ENCODE assay signal across 13 mouse cellular contexts in genomic region chr8:126851780-126852179, GRCm38 (mm10).
DNase-seq lines count a peak whose midpoint lies in the region; ATAC-seq and TF ChIP-seq lines count a peak whose summit lies in the region.
"Had no signal": no experiment of that assay in that cellular context is flagged by ENCODE, and none has a peak within 500 bp of the region (broad histone marks: within the 10 kb centered on the region; RNA-seq: fewer than 3 reads in every experiment).

No protein-coding gene starts in this region.

- WGBS in heart, embryonic 15.5 days, result 81% methylated on average over 3 of the region's 3 CpGs
- 74% methylated on average over 3 of the region's 3 CpGs for WGBS in lung, postnatal 0 days
- 80% methylated on average over 3 of the region's 3 CpGs for WGBS in intestine, embryonic 15.5 days
- WGBS in stomach, embryonic 16.5 days, result 85% methylated on average over 3 of the region's 3 CpGs

- DNase-seq in heart, postnatal 14 days, result no peak
- DNase-seq in lung, postnatal 0 days (ENCODE audit: low spot score), result no peak
- DNase-seq in lung, postnatal 10 days, result no peak
- no peak for DNase-seq in c-Kit-positive CD71-positive TER-119-positive erythroid progenitor cells, embryonic 14.5 days (ENCODE audit: low spot score)
- DNase-seq in adrenal gland, postnatal 14 days, result no peak
- DNase-seq: B cell, adult 2 months; cerebellum, postnatal 25 days had no signal

- no peak overlapping the region for H3K4me3 ChIP-seq in heart, embryonic 15.5 days
- no peak overlapping the region for H3K4me3 ChIP-seq in lung, postnatal 0 days (ENCODE audit: low read depth, low read length)
- no peak overlapping the region for H3K4me3 ChIP-seq in intestine, embryonic 15.5 days (replicated peaks)
- H3K4me3 ChIP-seq in stomach, embryonic 16.5 days (replicated peaks; ENCODE audit: low read length), result no peak overlapping the region
- H3K4me3 ChIP-seq: embryonic facial prominence, embryonic 12.5 days; hindbrain, embryonic 15.5 days; lung, embryonic 15.5 days had no signal

- H3K9ac ChIP-seq in heart, embryonic 15.5 days, result no peak overlapping the region
- no peak overlapping the region for H3K9ac ChIP-seq in lung, postnatal 0 days (replicated peaks; ENCODE audit: low read depth)
- H3K9ac ChIP-seq in intestine, embryonic 15.5 days, result no peak overlapping the region
- no peak overlapping the region for H3K9ac ChIP-seq in stomach, embryonic 16.5 days (ENCODE audit: low read length)
- H3K9ac ChIP-seq: embryonic facial prominence, embryonic 12.5 days; hindbrain, embryonic 15.5 days; lung, embryonic 15.5 days had no signal

- no peaks in the 10 kb centered on the region for H3K9me3 ChIP-seq in heart, embryonic 15.5 days (replicated peaks)
- no peaks in the 10 kb centered on the region for H3K9me3 ChIP-seq in lung, postnatal 0 days (ENCODE audit: low read length)
- H3K9me3 ChIP-seq in intestine, embryonic 15.5 days, result no peaks in the 10 kb centered on the region
- no peaks in the 10 kb centered on the region for H3K9me3 ChIP-seq in stomach, embryonic 16.5 days (replicated peaks; ENCODE audit: control insufficient read depth, low read length)
- H3K9me3 ChIP-seq: embryonic facial prominence, embryonic 12.5 days; hindbrain, embryonic 15.5 days; lung, embryonic 15.5 days had no signal

- H3K36me3 ChIP-seq in heart, embryonic 15.5 days, result no peaks in the 10 kb centered on the region
- H3K36me3 ChIP-seq in lung, postnatal 0 days (ENCODE audit: insufficient read depth, low read length), result no peaks in the 10 kb centered on the region
- H3K36me3 ChIP-seq in intestine, embryonic 15.5 days, result no peaks in the 10 kb centered on the region
- H3K36me3 ChIP-seq in stomach, embryonic 16.5 days (ENCODE audit: control insufficient read depth, insufficient read depth, low read length), result no peaks in the 10 kb centered on the region
- H3K36me3 ChIP-seq: embryonic facial prominence, embryonic 12.5 days; hindbrain, embryonic 15.5 days; lung, embryonic 15.5 days had no signal

- no peaks in the 10 kb centered on the region for H3K27me3 ChIP-seq in heart, embryonic 15.5 days
- no peaks in the 10 kb centered on the region for H3K27me3 ChIP-seq in lung, postnatal 0 days (replicated peaks; ENCODE audit: insufficient read depth, low read length)
- no peaks in the 10 kb centered on the region for H3K27me3 ChIP-seq in intestine, embryonic 15.5 days (replicated peaks)
- H3K27me3 ChIP-seq in stomach, embryonic 16.5 days (ENCODE audit: control insufficient read depth, insufficient read depth, low read length), result no peaks in the 10 kb centered on the region
- H3K27me3 ChIP-seq: embryonic facial prominence, embryonic 12.5 days; hindbrain, embryonic 15.5 days; lung, embryonic 15.5 days had no signal

- no peak for TF ChIP-seq CTCF in lung, postnatal 0 days (IDR thresholded peaks at IDR 0.05)

- H3K27ac ChIP-seq in heart, embryonic 15.5 days, result peak overlapping the region; percentile 73; the same call in 1 of the 2 replicates
- peak overlapping the region; percentile 89 for H3K27ac ChIP-seq in lung, postnatal 0 days (ENCODE audit: low read length)
- H3K27ac ChIP-seq in intestine, embryonic 15.5 days, result peak overlapping the region; percentile 54; the same call in 1 of the 2 replicates
- 0 out of 2 replicates have a peak overlapping the region, but pooled peaks have one; percentile 69 for H3K27ac ChIP-seq in stomach, embryonic 16.5 days (ENCODE audit: low read length)

- ATAC-seq in heart, embryonic 15.5 days (replicated peaks; ENCODE audit: insufficient number of reproducible peaks, insufficient read depth, low FRiP score, low read depth), result no peak
- ATAC-seq in lung, postnatal 0 days, result no peak
- ATAC-seq in intestine, embryonic 15.5 days, result no peak
- no peak for ATAC-seq in stomach, embryonic 16.5 days (ENCODE audit: insufficient read depth, low FRiP score)

- no peak overlapping the region for H3K4me2 ChIP-seq in heart, embryonic 15.5 days
- H3K4me2 ChIP-seq in lung, postnatal 0 days (replicated peaks; ENCODE audit: low read depth, low read length), result no peak overlapping the region
- H3K4me2 ChIP-seq in intestine, embryonic 15.5 days (replicated peaks), result no peak overlapping the region
- no peak overlapping the region for H3K4me2 ChIP-seq in stomach, embryonic 16.5 days (ENCODE audit: low read depth, low read length)
- H3K4me2 ChIP-seq: embryonic facial prominence, embryonic 12.5 days; hindbrain, embryonic 15.5 days; lung, embryonic 15.5 days had no signal

- intact Hi-C loops in heart, postnatal 14 days (cut with DNase I), result no loop called here

- H3K4me1 ChIP-seq in heart, embryonic 15.5 days (replicated peaks), result peaks cover 30% of the 10 kb centered on the region
- H3K4me1 ChIP-seq in lung, postnatal 0 days (ENCODE audit: insufficient read depth, low read depth, low read length), result peaks cover 32% of the 10 kb centered on the region; the same call in 1 of the 2 replicates
- H3K4me1 ChIP-seq in intestine, embryonic 15.5 days (replicated peaks), result peaks cover 47% of the 10 kb centered on the region
- H3K4me1 ChIP-seq in stomach, embryonic 16.5 days (ENCODE audit: control insufficient read depth, insufficient read depth, low read length), result peaks cover 20% of the 10 kb centered on the region

- no peak for TF ChIP-seq EP300 in lung, postnatal 0 days (IDR thresholded peaks at IDR 0.05)
